Mouse (Mus musculus): ENCODE data around the gene Ubxn6.
"Not testable (repeated sequence)": the region's sequence is repeated elsewhere in the genome, so short reads cannot be mapped to it uniquely, and the experiment has no call there.

The Ubxn6 gene

DNA sequence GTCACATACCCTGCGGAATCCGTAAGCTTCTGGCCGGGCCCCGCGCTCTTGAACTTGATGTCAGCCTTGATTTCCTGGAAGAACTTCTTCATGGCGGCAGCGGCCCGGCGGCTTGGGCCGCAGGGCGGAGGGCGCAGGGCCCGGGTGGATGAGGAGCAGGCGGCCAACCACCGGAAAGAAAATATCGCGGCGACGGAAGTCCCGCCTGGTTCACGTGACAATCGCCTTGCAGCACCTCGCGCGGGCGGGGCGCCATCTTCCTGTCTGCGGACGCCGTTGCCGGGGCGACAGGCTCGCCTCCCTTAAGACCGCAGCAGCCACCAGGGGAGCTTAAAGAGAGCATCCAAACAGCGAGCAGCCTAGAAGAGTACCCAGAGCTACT, at the start of gene Ubxn6:
Gene Ubxn6, minus strand, starts transcription at position 202 of the 382 bp plus-strand sequence.
- DNase-seq (ENCODE audit: inconsistent age in 2 of 2, low spot score in 1 of 2): peak; percentile 98

DNA sequence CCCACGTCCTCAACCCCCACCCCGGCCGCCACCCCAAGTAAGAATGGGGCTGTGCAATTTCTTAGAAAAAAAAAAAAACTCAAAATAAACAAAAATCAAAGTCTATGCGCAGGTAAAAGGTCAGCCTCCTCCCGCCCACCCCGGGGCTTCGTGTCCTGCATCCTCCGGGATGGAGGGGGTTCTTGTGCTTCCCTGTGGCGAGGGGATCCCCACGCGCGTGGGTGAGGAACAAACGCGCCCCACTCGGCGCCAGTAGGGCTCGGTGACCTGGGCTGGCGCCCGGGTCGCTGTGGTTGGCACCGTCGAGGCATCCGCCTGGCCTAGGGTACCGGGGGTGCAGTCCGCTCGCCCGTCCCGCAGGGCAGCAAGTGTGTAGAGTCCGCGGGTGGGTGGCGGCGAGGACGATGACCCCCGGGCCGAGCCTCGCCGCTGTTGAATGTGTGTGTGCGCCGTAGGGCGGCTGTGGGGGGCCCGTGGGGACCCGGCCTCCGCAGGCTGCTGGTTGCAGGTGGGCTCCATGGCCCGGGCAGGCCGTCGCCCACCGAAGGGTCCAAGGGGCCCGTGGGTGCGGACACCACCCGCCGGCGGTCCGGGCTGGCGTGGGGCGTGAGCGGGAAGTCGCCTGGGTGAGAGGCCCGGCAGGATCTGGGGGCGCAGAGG, 49.0 kb upstream of the Ubxn6 start:
- no peak for DNase-seq (ENCODE audit: inconsistent age in 2 of 2, low spot score in 1 of 2)

DNA sequence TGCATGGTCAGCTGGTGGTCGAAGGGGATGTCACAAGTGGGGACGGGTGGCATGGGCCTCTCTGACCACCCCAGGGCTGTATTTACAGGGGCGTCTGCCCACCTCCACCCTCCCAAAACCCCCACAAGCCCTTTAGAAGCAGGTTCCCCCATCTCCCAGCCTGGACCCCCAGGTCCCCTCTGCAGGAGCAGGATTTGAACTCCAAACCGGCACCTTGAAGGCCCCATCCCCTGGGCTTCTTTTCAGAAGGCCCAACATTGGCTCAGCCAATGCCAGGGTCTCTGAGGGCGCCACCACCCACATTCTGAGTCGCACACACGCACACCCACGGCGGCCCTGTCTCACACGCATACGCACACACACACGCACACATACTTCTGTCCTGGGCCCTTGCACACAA, 48.3 kb upstream of the Ubxn6 start:
- DNase-seq (ENCODE audit: inconsistent age in 2 of 2, low spot score in 1 of 2): no peak

DNA sequence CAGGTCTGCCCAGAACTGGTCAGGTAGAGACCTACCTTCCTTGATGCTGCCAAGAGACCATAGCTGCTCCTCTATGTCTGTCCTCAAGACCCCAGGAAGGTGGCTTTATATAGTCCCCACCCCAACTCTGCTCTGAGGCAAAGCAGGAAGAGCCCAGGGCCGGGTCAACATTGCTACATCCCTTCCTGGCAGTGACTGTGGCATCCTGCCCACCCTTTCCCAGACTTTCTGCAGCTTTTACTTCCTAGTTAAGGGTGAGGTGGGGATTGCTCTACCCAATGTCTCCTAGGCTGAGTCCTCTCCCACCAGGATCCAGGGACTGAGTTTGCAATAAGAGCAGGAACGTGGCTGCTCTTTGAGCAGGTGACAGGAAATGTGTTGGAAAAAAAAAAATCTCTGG, 47.0 kb upstream of the Ubxn6 start, which contains the start of gene Lrg1:
Gene Lrg1, minus strand, starts transcription at position 176 of the 400 bp plus-strand sequence.
- DNase-seq (ENCODE audit: inconsistent age in 2 of 2, low spot score in 1 of 2): peak in 1 of 2 experiments; percentile 73

DNA sequence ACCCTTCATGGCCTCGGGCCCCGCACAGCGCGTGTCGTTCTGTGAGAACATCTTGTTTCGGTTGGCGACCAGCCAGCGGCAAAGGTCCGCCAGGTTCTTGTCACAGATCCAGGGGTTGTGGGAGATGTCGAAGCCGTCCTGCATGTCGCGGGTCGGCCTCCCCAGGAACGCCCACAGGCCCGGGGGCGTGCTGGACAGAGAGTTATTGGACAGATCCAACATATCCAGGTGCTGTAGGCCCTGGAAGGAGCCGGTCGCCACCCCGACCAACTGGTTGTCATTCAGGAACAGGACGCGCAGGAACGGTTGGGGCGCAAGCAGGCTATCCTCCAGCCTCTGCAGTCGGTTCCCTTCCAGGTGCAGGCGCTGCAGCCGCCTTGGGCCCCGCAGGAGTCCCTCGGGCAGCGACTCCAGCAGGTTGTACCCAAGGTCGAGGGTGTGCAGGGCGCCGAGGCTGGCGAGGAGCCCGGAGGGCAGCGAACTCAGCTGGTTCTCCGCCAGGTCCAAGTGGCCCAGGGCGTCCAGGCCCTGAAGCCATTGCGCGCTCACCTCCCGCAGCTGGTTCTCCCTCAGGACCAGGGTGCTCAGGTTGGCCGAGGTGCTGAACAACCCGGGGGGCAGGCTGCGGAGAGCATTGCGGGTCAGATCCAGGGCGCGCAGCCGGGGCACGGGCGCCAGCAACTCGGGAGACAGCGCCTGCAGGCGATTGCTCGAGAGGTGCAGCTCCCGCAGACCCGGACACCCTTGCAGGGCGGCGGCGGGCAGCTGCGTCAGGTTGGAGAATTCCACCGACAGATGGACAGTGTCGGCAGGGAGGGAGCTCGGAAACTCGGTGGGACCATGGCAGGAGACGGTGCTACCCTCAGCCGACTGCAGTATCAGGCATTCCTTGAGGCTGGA, 45.4 kb upstream of the Ubxn6 start:
- peak; percentile 92 for DNase-seq (ENCODE audit: inconsistent age in 2 of 2, low spot score in 1 of 2)

DNA sequence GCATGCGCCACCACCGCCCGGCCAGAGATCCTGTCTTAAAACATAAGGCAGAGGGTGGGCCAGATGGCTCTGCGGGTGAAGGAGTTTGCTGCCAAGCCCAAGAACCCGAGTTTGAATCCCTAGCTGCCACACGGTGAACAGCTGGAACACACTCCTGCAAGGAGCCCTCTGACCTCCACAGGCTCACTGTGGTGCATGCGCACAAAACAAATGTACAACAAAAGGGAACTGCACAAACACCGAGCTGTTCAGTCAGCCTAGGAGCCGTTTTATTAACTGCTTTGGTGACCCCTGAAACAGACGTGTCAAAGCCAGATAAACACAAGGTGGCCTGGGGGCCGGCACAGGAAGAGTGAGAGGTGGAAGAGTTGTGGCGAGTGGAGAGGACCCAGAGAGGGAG, 44.6 kb upstream of the Ubxn6 start:
- DNase-seq (ENCODE audit: inconsistent age in 2 of 2, low spot score in 1 of 2): no peak

DNA sequence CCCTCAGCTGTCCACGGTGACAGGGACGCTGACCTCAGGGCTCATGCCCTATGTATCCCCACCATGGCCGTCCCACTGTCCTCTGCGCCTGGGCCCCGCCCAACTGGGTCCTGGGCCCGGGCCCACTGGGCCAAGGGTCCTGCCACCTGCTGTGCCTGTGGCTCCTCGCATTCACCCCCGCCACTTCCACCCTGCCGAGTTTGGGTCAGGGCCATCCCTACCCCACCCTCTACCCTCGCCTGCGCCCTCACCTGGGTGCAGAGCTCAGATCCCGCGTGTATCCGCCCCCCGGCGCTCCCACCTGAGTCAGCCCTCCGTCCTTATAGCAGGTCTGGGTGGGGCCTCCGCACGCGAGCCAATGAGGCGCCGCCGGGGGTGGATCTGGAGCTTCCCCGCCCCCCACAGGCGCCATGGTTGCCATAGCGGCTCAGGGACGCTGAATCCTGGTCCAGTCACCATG, 42.5 kb upstream of the Ubxn6 start, which contains the start of gene Plin5:
Gene Plin5, minus strand, starts transcription at position 346 of the 460 bp plus-strand sequence.
- peak; percentile 89 to 93 for DNase-seq (ENCODE audit: inconsistent age in 2 of 2, low spot score in 1 of 2)

DNA sequence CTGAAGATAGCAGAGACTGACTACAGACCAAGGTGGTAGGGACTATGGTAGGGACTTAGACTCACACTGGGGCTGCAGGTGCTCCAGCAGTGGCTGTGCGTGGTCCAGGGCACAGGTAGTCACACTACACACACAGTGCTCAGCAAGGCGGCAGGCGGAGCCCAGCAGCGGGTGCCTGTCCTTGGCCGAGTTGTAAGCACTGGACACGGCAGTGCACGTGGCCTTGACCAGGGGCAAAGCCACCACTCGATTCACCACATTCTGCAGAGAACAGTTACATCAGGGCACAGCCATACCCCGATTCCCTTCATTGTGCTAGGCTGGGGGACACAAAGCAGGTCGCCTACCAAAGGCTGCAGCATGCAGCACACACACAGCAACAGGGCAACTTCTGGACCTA, 41.4 kb upstream of the Ubxn6 start:
- peak; percentile 86 to 89 for DNase-seq (ENCODE audit: inconsistent age in 2 of 2, low spot score in 1 of 2)

DNA sequence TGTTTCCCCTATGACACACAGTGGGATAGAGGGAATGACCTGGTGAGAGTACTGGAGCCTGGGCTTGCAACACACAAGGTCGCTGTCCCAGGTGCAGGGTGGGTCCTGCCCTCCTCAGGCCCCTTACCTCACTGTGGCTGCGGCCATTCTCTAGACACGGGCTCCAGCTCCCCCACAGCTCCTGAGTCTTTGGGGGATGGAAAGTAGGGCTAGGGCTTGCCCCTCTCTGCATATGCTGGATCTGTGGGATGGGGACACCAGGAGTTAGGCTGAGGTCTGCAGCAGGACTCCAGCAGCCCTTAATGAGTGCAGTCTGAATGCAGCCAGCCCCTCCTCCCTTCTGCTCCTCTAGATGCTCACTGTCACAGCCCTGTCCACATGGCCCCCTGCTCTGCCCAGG, 37.9 kb upstream of the Ubxn6 start:
- DNase-seq (ENCODE audit: inconsistent age in 2 of 2, low spot score in 1 of 2): no peak

DNA sequence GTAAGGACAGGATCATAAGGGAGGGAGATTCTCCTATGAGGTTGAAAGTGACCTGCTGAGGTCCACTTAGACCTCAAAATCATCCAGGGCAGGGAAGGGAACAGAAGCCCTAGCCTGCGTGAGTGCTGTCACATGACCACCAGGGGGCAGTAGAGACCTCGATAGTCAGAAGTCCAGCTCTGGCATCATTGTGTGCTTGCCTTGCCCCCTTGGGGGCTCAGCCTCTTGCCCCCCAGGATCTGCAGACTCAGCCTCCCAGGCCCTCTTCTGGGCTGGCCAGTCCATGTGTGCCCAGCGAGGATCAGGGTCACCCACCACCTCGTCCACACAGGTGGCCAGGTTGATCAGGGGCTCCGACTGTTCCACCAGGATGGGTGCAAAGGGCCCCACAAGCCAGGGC, 37.0 kb upstream of the Ubxn6 start:
- DNase-seq (ENCODE audit: inconsistent age in 2 of 2, low spot score in 1 of 2): peak; percentile 67 to 87

DNA sequence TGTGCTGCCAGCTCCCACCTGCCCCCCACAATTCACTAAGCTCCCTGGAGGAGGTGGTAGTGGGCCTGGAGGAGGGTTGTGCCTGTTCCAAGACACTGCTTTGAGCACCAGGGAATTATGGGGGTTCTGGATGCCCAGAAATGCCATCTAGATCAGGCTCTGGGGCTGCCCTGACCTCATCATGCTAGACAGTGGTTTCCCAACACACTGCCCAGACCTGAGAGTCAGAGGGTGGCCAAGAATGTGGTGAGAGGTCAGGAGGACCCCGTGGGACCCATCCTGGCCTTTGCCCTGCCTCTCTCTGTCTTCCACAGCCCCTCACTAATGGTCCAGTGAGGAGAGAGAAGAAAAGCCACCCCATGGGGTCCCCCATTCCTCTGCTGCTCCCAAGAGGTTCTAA, 36.2 kb upstream of the Ubxn6 start:
- DNase-seq (ENCODE audit: inconsistent age in 2 of 2, low spot score in 1 of 2): peak; percentile 24 to 58

DNA sequence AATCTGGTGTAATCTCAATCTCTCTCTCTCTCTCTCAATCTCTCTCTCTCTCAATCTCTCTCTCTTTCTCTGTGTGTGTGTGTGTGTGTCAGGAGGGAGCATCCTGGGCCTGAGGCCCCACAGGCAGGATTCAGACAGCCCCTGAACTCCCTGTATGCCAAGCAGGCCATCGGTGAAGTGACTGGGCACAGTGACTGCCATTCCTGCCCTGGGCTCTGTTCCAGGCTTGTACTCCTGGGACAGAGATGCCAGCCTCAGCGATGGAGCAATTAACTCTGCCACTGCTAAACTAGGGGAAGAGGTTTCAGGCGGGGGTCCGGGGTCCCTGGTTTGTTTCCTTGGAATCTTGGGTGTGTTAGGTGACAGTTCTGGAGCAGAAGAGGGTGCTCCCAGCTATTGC, 35.7 kb upstream of the Ubxn6 start:
- peak; percentile 49 to 74 for DNase-seq (ENCODE audit: inconsistent age in 2 of 2, low spot score in 1 of 2)

DNA sequence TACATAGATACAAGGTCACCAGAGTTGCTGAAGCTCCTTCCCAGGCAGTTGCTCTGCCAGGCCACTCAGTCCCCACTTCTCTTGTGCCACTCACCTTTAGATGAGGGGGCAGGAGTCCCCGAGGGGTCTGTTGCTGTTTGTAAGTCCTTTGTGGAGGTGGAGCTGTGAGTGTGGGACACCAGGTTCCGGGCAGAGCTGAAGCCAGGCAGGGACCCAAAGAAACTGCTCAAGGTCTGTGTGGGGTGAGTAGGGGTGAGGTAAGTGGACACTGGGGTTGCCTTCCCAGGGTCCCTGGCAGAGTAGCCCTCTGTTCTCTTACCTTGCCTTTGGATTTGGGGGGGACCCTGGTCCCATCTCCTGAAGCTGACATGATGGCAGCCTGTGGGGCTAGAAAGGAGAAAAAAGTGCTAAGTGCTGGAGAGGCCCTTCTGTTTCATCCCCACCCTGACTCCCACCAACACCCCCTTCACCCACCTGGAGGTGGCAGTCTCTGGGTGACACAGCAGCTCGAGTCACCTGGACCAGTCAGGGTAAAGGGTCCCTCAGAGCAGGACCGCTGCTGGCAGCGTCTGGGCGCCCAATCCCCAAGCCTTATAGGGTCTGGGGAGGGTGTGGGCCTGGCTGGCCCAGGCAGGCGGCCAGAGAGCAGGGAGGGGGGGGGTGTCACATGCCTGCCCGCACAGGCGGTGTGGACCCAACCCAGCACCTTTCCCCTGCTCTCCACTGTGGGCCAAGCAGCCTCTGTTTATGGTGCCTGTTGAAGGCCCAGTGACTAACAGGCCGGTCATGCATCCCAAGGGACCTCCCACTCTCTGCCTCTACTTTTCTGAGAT, 34.6 kb upstream of the Ubxn6 start, which contains the start of gene Plin4:
Gene Plin4, minus strand, starts transcription at position 585 of the 833 bp plus-strand sequence.
- peak; percentile 50 to 70 for DNase-seq (ENCODE audit: inconsistent age in 2 of 2, low spot score in 1 of 2)

DNA sequence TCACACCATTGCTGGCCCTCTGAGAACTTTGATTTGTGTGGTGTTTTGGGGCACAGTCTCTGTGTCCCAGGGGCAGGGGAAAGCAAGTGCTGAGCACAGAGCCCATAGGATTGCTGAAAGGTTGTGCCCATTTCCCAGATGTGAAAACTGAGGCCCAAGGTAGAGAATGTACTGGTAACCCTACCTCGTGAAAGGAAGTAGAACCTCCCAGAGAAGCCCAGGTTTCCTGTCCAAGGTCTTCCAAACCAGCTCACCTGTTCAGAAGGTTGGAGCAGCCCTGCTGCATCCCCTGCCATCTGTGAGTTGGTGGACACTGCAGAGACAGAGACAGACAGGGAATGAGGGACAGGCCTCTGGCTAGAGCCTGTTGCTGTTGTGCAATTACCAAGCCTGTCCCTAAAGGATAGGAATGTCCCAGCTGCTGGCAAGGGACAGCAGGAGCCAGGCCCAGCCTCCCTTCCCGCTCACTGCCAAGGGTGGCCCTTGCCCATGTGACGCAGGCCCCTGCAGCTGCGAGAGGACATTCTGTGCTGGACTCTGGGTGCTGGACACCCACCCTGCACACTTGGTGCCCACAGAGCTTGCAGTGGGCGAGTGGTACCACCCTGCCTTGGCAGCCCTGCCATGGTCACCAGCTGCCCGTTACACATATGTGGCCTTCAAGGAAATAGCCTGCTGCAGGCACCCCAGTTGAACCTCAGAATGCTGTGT, 33.7 kb upstream of the Ubxn6 start:
- peak; percentile 85 to 91 for DNase-seq (ENCODE audit: inconsistent age in 2 of 2, low spot score in 1 of 2)

DNA sequence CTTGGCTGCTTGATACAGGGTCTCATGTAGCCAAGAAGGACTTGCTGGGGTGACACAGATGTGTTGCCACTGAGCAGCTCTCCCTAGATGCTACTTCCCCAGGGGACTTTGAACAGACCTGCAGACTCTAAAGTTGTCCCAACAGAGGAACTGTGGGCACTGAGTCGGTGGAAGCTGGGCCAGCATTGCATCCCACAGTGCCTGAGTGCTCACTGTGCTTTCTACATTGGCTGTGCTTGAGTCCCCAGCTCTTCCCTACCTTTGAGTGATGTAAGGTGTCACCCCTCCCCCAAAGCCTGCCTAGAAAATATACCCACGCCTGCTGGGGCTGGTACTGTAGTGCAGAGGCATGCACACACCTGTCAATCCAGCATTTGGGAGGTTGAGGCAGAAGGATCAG, 32.9 kb upstream of the Ubxn6 start:
- peak; percentile 24 to 43 for DNase-seq (ENCODE audit: inconsistent age in 2 of 2, low spot score in 1 of 2)

DNA sequence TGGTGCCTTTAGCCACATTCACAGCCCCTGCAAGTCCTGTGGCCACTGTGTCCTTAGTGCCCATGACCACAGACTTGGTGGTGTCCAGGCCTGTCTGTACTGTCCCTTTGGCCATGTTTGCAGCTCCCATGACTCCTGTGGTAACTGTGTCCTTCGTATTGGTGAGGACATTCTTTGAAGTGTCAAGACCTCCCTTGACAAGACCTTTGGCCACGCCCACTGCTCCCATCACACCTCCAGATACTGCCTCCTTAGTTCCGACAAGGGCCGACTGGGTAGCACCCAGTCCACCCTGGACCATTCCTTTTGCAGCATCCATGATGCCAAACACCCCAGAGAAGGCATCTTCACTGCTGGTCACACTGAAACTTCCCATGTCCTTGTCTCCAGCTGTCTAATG, 32.2 kb upstream of the Ubxn6 start:
- DNase-seq (ENCODE audit: inconsistent age in 2 of 2, low spot score in 1 of 2): peak; percentile 20 to 36

DNA sequence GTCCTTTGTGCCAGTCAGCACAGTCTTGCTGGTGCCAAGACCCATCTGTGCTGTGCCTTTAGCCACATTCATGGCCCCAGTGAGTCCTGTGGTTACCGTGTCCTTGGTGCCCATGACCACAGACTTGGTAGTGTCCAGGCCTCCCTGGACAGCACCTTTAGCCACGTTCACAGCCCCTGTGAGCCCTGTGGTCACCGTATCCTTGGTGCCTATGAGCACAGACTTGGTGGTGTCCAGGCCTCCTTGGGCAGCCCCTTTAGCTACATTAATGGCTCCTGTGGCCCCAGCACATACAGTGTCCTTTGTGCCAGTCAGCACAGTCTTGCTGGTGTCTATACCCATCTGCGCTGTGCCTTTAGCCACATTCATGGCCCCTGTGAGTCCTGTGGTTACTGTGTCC, 31.6 kb upstream of the Ubxn6 start:
- not testable (repeated sequence) for DNase-seq (ENCODE audit: inconsistent age in 2 of 2, low spot score in 1 of 2)

DNA sequence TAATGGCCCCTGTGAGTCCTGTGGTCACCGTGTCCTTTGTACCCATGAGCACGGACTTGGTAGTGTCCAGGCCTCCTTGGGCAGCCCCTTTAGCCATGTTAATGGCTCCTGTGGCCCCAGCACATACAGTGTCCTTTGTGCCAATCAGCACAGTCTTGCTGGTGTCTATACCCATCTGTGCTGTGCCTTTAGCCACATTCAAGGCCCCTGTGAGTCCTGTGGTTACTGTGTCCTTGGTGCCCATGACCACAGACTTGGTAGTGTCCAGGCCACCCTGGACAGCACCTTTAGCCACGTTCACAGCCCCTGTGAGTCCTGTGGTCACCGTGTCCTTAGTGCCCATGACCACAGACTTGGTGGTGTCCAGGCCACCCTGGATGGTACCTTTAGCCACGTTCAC, 30.0 kb upstream of the Ubxn6 start:
- DNase-seq (ENCODE audit: inconsistent age in 2 of 2, low spot score in 1 of 2): peak; percentile 19 to 62

DNA sequence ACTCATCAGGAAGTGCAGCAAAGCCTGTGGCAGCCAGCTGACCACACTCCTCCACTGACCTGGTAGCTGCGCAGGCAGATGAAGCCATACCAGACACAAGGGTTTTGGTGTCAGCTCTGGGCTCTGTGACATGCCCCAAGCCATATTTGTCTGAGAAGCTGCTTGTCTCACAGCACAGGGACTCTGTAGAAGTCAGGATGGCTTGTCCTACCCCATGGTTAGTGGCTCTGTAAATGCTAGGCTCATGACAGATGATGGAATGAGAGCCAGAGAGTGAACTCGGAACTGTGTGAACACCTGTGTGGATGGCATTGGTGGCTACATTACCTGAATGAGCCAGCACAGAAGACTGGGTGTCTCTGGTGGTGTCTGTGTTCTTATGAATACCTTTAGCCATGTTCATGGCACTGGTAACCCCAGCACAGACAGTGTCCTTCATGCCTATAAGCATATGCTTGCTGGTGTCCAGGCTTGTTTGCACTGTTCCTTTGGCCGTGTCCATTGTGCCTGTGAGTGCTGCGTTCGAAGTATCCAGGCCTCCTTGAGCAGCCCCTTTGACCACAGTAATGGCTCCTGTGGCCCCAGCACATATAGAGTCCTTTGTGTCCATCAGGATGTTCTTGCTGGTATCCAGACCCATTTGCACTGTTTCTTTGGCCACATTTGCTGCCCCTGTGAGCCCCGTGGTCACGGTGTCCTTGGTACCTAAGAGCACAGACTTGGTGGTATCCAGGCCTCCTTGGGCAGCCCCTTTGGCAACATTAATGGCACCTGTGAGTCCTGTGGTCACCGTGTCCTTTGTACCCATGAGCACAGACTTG, 28.8 kb upstream of the Ubxn6 start:
- DNase-seq (ENCODE audit: inconsistent age in 2 of 2, low spot score in 1 of 2): peak in 1 of 2 experiments; percentile 57
